Mouse (Mus musculus): Measurements from ENCODE around the gene Pald1.

GRCm38 (mm10) chr10:61365902-61366301 is 17.4 kb downstream of the Pald1 start:
- TF ChIP-seq CTCF (IDR thresholded peaks at IDR 0.05; ENCODE audit: low read depth) = peak; percentile 27; the same call in 1 of the 2 replicates
- TF ChIP-seq EP300 (IDR thresholded peaks at IDR 0.05; ENCODE audit: low read depth) = no peak
